Mouse (Mus musculus) left cerebral cortex, postnatal 36 days (tissue): ENCODE results near the gene Ak3. TPM values are rescaled to one million over a fixed set of nuclear protein-coding genes. Genes with fewer than 3 reads are reported as not detected.

Source experiments
- DNase-seq, 2 experiments: peaks; one replicate each; pipeline ENCODE4 v3.0.0; 2021 to 2022; ENCODE audit warnings: low spot score in 2 of 2, mixed read lengths in 1 of 2
- intact Hi-C: fragments of 180-260 bp; cut with DNase I; formaldehyde crosslinking; loops from one replicate; pipeline ENCODE4 v1.15.1; 2025
- total RNA-seq, 2 experiments: library from RNA; stranded (reverse); gene quantifications; 2 replicates each; pipeline ENCODE4 v1.2.3; 2021

The Ak3 gene
- total RNA-seq, result 10 to 100 TPM; 56.1 to 59.5 TPM

DNA sequence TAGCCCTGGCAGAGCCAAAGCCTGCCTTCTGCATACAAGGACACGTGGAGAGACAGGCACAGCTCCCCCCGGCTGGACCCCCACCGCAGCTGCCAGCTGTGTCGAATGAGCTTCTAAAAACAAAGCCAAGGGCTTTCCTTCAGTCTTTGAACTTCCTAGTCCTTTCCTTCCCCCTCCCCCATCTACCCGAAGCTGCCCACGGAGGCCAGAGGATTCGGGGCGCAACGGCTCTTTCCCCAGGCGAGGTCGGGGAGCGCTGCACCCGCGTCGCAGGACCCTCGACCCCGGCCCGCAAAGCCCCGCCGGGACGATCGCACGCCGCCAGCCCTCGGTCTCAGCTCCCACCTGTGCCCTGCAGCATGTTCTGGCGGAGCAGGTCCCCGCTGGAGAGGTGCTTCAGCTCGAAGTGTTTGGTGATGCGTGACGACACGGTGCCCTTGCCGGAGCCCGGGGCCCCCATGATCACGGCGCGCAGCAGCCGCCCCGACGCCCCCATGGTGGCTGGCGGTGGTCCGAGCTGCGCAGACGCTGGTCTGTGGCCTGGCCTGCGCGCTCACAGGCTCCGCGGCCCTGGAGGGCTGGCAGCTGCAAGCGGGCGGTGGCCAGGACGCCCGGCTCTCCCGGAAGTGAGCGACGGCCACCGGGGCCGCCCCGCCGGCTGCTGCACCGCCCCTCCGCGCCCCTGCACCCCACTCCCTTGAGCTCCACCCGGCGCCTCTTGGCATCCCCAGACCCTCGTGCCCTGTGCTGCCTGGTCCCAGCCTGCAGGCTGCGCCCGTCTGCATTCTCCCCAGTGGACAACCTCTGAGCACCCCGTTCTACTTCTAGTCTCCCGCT is at the start of gene Ak3:
Ak3 (minus strand) TSS at position 628 of the 837 bp plus-strand sequence.
- intact Hi-C loops, result no loop called here

DNA sequence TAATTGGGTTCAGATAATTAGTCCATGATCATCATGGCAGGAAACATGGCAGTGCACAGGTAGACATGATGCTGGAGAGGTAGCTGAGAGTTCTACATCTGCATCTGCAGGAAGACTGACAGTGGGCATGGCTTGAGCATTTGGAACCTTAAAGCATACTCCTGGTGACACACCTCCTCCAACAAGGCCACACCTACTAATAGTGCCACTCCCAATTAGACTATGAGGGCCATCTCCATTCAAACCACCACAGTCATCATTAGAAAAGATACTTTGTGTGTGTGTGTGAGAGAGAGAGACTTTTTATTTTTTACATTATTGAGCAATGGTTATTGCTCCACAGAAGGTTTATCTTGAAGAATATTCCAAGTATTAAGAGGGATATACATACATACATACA is 44.4 kb upstream of the Ak3 start:
- intact Hi-C loops, result no loop called here
- DNase-seq, result no peak

More for the DNA sequence above, at the start of gene Ak3:
- DNase-seq, result peak; percentile 77 to 82

DNA sequence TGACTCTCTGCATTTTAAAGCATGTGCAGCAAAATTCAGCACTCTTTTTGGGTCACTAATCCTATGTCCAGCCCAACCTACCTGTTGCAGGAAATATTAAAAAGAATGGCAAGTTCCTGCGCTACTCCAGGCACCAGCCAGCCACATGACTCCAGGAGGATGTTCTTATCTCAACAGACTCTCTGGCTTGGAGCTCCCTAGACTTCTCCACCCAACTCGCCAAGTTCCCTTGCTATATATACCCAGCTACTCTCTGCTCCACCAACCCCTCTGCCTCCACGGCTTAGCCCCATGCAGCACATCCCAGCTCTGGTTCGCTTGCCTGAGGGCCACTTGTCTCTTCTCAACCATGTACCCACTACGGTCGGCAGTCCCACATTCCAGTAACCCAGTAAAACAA is 40.9 kb upstream of the Ak3 start:
- intact Hi-C loops, result no loop called here
- no peak for DNase-seq

DNA sequence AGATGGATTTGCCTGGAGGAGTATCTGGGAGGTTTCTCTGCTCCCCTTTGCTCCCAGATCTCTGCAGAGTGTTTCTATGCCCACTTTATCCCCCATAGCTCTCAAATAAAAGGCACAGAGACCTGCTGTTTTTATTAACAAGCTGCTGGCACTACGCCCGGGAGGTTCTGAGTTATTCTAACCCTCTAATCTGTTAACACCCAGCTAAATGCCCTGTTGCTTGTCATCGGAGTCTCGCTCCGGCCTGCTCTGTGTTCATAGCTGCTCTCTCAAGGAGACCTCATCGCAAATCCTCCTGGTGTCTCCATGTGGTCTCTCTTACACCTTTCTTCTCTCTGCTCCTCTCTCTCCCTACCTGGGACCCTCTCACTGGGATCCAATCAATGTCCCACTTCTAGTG is 27.0 kb upstream of the Ak3 start:
- intact Hi-C loops, result no loop called here
- DNase-seq, result no peak

DNA sequence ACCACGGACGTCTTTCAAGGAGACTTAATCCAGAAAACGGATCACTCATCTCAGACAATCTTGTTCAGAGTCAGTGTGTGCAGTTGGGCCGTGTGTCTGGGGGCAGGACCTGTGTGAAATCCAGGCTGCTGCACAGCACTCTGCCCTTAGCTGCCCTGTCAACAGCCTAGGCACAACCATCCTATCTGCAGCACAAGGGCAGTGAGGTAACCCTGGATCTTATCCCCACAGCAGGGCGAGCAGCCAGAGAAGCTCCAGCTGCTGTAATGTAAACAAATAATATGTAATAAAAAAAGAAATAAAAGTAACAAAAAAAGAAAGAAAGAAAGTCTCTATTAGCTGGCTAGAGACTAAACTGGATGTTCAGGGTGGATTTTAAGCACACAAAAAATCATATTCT is 21.4 kb upstream of the Ak3 start:
- intact Hi-C loops, result no loop called here
- DNase-seq, result no peak

DNA sequence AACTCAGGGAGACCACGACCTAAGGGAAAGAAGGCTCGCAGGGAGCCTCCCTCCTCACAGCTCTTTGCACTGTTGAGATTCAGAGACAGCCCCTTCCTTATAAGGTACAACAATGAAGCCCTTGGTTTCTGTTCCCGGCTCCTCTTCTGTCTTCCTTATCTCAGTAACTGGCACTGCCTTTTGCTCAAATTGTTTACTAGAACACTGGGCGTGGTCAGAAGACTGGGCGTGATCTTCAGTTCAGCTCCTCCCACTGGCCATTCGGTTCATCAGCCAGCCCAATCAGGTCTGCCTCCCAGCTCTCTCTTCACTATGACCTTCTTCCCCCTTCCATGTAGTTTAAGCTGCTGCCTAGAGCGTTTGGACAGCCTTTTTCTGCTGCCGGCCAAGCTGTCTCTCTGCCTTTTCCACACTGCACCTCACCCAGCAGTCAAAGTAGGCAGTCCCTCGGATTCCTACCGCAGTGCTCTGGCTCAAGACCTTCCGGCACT is 19.3 kb upstream of the Ak3 start:
- peak in 1 of 2 experiments; percentile 34 for DNase-seq
- intact Hi-C loops, result no loop called here

DNA sequence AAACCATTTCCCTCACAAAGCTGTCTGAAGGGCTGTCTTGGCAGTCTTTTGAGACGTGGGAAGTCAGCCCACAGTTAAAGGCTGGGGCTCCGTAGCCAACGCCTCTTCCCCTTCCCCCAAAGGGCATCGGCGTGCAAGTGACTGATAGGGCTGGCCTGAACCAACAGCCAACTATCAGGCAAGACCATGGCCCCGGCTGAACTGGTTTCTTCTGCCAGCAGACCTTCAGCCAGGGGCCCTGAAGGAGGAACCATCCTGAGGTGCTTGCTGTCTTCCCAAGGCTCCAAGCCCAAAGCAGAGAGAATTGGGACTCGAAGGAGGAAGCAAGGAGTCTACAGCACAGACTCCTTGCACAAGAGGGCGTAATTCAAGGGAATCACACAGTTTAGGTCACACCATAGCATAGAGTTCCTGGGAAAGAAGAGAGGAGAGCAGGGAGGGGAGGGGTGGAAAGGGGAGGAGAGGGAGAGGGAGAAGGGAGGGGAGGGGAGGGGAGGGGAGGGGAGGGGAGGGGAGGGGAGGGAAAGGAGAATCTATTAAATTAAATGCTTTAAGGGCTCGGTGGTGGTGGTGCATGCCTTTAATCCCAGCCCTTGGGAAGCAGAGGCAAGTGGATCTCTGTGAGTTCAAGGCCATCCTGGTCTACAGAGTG is 16.8 kb upstream of the Ak3 start:
- intact Hi-C loops, result loop anchor here (1.0 to 5.0 kb wide), 4 partner anchors 188 to 438 kb away; partner anchors contain the start of gene Jak2
- no peak for DNase-seq

DNA sequence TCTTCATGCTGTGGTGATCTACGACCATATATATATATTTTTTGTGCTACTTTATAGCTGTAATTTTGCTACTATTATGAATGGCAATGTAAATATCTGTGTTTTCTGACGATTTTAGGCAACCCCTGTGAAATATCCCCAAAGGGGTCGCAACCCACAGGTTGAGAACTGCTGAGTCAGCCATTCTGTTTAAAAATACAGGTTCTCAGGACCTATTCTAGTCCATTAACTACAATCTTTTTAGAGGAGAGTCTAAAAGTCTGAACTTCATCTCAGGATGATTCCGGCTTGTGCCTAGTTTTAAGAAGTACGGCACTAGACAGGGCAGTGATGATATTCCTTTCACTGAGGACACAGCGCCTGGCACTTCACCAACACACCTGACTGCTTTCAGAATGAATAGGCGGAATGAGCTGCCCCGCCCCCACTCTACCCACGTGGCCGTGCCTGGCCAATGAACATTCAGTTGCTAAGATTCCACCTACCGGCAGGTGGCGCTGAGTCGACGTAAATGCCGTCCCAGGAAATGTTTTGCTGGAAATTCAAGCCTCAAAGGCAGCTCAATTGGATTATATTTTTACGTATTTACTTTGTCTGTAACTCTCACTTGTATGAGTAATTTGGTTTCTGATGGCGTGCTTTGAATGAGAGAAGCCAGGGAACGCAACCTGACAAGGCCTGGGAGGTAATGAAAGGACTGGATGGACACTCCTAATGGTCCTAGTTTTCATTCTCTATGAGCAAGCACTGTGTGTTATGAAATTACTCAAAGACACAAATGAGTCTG is 16.0 kb upstream of the Ak3 start:
- intact Hi-C loops, result loop anchor here (1.0 to 5.0 kb wide), 4 partner anchors 189 to 439 kb away; partner anchors contain the start of gene Jak2
- DNase-seq, result peak; percentile 78 to 88

DNA sequence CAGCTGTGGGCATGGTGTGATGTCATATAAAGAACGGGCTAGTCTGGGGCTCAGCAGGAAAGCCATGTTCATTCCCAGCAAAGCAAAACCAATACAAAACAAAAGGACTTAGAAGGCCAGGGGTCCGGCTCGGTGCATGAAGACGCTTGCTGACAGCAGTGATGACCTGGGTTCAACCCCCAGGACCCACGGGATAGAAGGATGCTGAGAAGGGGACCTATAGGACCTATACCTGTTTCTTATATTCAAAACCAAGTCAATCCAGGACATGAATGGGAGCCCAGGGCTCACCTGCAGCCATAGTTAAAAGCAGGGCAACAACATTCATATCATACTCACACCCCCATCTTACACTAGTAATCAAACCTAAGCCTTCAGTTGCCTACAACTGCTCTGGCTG is 15.2 kb upstream of the Ak3 start:
- DNase-seq, result no peak
- intact Hi-C loops, result loop anchor here (5.0 kb wide), 3 partner anchors 189 to 439 kb away; partner anchors contain the start of gene Jak2

DNA sequence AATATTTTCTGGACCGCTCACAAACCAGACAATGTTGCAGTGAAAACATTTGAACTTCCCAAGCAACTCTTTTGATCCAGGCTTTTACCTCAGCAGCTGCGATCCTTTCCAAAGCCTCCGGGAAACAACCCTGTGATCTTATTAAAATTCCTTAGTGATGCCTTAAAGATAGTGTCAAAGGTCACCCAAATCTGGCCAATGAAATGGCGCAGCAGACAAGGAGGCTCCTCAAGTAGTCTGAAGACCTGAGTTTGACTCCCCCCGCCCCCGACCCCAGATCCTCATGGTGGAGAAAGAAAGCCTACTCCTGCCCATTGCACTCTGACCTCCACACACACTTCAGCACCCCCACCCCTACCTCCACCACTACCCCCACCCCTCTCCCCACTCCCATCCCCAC is 12.5 kb upstream of the Ak3 start:
- intact Hi-C loops, result loop anchor here (5.0 kb wide), 3 partner anchors 192 to 442 kb away; partner anchors contain the start of gene Jak2
- no peak for DNase-seq

DNA sequence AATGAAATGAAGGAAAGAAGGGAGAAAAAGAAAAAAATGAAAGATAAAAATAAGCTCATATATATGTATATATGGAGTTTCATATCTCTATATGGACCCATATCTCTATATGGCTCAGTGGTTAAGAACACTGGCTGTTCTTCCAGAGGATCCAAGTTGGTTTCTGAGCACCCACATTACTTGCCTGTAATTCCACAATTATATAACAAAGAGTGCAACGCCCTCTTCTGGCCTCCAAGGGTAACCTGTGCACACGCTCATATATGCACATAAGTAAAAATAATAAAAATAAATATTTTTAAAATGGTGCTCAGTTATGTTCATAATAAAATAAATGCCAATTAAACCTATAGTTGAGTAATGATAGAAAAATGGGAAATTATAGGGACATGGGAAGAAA is 11.9 kb upstream of the Ak3 start:
- intact Hi-C loops, result loop anchor here (5.0 kb wide), 3 partner anchors 193 to 443 kb away; partner anchors contain the start of gene Jak2
- DNase-seq, result no peak

DNA sequence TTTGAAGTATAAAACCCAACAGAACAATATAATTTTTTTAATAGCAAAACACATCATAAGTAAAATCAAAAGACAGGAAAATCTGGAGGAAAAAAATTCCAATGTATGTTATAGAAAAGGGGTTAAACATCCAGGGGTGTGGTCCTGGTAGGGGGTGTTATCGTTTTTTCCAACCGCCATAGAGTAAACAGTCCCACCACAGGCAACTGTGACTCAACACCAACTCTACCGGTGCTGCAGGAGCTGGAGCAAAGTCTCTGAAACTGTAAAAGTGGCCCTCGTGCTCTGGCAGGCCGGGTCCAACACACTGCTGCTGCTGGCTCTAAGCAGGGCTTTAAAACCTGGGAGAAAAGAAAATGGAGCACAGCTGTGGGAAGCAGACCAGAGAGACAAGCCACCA is 11.0 kb upstream of the Ak3 start:
- intact Hi-C loops, result no loop called here
- no peak for DNase-seq

DNA sequence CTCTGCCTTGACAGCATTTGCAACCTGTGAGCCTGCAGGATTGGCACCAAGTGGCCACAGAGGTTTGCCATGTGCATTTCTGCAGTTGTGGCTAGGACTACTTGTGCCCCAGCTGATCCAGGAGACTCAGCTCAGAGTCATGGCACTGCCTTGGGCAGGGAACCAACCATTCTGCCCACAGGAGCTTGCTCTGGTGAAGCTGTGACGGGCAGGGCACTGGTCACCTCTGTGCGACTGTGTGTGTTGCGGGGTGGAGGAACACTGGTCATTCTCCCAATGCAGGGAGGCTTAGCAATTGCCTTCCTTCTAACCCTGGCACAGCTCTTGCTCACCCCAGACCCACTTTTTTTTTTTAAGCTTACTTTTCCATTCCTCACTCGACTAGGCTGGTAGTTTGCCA is 7.7 kb upstream of the Ak3 start:
- DNase-seq, result no peak
- intact Hi-C loops, result no loop called here

DNA sequence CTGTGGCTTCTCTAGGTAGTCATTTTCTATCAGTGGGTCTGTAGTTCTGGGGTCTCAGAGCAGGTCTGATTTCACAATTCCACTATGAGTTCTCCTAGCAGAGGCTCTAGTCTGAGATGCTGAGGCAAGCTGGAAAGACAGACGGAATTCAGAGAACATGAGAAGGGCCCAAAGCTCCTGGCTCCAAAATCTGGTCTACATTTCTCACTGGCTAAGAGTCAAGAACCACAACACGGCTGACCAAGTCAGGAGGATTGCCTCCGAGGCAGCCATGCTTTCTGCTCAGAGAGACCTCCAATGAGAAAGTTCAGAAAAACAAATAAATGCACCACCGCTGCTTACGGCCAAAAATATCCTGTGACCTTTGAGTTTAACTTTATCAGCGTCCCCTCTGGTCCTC is 6.8 kb upstream of the Ak3 start:
- DNase-seq, result no peak
- intact Hi-C loops, result no loop called here

DNA sequence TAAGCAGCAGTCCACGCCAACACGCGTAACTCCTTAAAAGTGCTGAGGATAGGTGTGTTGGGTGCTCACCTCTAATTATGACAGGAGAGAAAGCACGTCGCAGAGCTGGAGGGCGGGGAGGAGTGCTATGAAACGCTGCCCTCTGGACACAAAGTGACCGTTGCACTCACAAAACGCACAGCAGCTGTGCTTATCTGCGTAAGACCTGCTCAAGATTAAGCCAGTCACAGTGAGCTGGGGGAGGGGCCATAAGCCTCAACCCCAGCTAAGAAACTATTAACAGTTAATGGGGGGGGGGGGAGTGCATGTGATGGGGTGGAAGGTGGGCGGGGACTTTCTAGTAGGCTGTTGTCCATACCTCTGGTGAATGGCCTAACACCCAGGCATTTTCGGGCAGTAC is 5.0 kb upstream of the Ak3 start:
- no peak for DNase-seq
- intact Hi-C loops, result no loop called here

DNA sequence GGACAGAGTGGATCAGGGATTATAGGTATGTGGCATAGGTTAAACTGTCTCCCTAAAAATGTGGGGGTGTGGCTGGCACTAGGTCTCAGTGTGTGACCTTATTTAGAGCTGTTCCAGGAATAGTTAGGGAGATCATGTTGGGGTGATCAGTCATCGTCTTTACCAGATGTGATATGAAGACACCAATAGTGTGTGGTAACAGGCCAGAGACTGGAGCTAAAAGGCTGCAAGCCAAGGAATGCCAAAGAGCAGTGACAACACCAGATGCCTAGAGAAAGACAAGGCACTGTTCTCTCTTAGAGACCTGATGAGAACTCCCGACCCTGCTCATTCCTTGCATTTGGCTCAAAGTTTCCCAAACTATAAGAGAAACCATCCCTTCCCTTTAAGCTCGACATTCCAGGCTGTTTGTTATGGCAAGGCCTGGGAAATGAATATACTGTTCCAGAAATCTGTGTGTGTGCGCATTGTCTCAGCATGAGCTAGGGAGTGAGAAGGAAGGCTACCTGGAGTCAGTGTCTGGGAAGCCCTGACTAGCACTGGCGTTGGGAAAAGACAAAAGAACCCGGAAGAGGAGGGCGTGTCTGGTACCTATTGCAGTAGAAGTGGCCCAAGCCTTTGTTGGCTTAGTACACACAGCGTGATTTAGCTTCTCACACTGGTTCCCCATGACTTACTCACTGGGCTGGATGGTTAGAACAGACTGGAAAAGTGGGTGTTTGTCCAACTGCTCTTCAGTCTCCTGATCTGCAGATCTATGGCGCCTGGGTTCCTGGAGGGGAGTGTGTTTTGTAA is 2.6 kb upstream of the Ak3 start:
- intact Hi-C loops, result no loop called here
- DNase-seq, result no peak

DNA sequence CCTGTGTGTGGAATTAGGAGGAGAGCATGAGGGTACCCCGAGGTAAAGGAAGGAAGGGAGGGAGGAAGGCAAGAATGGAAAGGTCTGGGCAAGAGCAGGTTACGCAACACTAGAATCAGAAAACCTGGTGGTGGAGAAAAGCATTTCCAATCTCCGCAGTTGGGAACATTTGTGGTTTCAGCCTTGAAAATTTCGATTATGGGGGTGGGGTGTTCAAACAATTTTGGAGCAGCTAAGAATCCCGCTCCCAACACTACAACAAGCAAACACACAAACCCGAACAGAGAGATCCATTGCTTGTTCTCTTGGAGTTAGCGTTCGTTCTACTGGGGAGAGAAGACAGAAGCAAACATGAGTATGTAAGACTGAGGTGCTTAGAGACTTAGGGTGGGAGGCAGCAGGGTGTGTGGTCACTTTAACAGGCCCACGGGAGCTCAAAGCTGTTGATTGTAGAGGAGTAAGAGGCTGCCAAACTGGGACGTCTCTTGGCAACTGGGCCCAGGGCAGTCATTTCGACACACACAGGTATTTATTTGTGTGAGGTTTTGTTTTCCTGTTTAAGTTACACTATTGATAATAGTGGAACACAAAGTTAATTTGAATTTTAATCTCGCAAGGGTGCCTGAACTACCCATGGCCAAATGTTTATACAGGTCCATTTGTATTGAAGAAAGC is 1.8 kb upstream of the Ak3 start:
- intact Hi-C loops, result no loop called here

DNA sequence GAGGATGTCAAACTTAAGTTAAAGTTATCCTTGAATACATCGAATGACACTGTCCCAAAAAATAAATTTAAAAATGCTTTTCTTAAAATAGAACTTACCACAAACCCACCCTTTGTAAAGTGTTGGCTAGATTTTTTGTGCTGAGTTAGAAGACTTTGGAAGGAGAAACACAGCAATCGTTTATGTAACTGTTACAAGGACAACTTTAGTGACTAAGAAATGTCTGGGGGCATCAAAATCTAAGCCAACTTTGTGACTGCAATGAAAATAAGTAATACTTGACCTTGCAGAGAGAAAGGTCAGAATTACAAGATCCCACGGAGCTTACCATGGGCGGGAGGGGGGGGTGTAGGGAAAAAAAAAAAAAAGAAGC is 814 bp downstream of the Ak3 start:
- intact Hi-C loops, result no loop called here
- DNase-seq, result no peak

More for the DNA sequence above, 1.8 kb upstream of the Ak3 start:
- no peak for DNase-seq
